Mouse (Mus musculus) liver, adult (tissue): ENCODE data around the gene Afm.

Source experiments
- GATA4 ChIP-seq: IDR thresholded peaks from 2 replicates; pipeline ENCODE4 v1.6.1; 2014; ENCODE audit warnings: mild to moderate bottlenecking, low read length; ENCODE audit not compliant: insufficient replicate concordance

Gene Afm

DNA sequence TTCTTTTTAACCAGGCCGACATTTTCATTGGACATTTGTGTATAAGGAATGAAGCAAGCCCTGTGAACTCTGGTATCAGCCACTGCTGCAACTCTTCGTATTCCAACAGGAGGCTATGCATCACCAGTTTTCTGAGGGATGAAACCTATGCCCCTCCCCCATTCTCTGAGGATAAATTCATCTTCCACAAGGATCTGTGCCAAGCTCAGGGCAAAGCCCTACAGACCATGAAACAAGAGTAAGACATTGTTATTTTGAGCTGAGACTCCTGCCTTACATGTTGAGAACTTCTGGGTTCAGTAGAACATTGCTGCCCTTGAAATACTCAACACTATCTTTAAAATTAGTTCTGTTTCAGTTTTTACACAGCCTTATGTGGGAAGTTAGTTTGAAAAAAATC is 12.2 kb upstream of the Afm start:
- no peak for TF ChIP-seq GATA4

GRCm38 (mm10) chr5:90507411-90507949 is 11.3 kb upstream of the Afm start:
- TF ChIP-seq GATA4, result no peak

- no peak for TF ChIP-seq GATA4
These were observed 8.7 kb upstream of the Afm start for GRCm38 (mm10) chr5:90509828-90510592.

GRCm38 (mm10) chr5:90512288-90512955 is 6.3 kb upstream of the Afm start:
- no peak for TF ChIP-seq GATA4

GRCm38 (mm10) chr5:90515561-90515960 is 3.2 kb upstream of the Afm start:
- TF ChIP-seq GATA4, result no peak

DNA sequence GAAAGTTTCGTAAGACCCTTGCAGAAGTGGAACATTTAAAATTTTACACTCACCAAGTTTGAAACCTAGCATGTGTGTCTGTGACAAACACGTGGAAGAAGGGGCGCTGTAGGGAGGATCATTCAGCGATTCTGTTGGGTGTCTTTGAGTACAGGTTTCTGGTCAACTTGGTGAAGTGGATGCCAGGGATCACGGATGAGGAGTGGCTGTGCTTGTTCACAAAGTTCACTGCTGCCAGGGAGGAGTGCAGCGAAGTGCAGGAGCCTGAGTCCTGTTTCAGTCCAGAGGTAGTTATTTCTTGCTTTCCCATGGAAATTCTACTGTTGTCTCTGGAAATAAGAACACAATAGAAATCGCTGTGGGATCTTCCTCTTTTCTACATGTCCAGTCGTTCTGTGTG is 32.5 kb downstream of the Afm start:
- no peak for TF ChIP-seq GATA4

- no peak for TF ChIP-seq GATA4
These were observed 37.3 kb downstream of the Afm start for GRCm38 (mm10) chr5:90556052-90556451.

DNA sequence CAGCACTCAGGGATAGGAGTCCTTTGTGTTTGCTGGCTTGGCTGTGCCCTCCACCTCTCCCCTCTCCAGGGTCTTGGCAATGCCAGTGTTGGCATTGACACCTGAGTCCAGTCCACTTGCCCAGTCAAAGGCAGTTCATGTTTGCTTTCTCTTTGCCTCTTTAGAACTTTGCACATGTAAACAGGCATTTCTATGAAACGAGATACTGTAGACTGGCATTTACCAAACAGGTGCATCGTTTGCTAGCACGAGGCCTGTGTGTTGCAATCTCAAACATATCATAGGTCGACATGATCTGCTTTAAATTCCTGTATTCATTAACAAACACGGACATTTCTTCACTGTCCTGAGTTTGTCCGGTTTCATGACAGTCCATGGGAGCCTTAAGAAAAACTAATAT is 42.0 kb downstream of the Afm start, which contains the start of gene 5830473C10Rik:
Gene 5830473C10Rik (plus strand): TSS at position 365 of the 400 bp plus-strand sequence.
- TF ChIP-seq GATA4, result peak; percentile 64; the same call in 1 of the 2 replicates

DNA sequence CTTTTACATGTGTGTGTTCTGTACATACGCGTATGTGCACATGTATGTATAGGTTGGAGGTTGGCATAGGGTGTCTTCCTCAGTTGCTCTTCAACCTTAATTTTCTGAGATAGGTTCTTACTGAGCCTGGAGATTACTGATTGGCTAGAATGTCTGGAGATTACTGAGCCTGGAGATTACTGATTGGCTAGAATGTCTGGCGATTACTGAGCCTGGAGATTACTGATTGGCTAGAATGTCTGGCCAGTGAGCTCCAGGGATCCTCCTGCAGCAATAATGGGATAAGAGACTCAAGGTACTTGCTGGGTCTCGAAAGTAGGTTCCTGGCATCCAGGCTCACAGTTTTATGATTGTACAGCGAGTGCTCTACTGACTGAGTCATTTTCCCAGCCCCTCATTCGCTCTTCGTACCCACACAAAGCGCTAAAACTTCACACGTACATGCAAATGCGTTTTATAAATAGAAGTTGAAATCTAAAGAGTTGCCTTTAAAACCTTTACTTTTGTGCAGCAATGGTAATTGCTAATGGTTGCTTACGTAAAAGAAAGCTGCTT is 43.1 kb downstream of the Afm start:
- TF ChIP-seq GATA4, result no peak

- no peak for TF ChIP-seq GATA4
These were observed 44.1 kb downstream of the Afm start for GRCm38 (mm10) chr5:90562880-90563279.

GRCm38 (mm10) chr5:90564161-90564560 is 45.4 kb downstream of the Afm start:
- TF ChIP-seq GATA4, result no peak

DNA sequence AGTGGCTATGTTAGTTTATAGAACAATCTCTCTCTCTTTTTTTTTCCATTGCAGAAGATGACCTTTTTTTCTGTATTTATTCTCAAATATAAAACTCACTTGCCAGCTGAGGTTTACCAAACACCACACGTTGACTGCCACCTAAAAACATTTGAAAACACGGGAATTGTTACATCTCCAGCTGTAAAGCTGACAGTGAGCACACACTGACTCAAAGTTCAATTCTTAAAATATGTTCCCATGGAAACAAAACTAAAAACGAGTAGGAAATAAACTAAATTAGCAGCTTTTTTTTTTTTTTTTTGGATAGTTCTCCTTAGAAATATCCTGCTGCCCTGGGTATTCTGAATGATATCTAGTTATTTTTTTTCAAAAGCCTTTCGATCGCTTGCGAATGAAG is 46.5 kb downstream of the Afm start:
- no peak for TF ChIP-seq GATA4

- TF ChIP-seq GATA4, result no peak
These were observed 49.1 kb downstream of the Afm start for GRCm38 (mm10) chr5:90567788-90568187.

DNA sequence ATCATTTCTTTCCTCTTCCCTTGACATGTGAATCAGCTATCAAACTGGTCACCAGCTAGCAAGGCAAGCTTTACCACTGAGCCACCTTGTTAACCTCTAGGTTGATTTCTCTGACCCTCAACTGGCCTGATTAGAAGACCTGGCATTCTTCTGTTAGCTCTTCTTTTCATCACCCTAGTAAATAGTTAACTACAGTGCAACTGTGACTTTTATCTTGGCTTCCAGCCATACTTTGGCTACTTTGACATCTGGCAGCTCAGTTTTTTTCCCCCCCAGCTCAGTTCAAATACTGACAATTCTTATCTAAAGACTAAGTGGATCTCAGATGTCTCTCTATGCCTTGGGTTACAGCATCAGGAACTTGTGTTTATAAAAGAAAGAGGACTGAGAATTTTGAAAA is 49.6 kb downstream of the Afm start:
- peak; percentile 16; the same call in 1 of the 2 replicates for TF ChIP-seq GATA4

- no peak for TF ChIP-seq GATA4
These were observed 52.5 kb downstream of the Afm start for GRCm38 (mm10) chr5:90571216-90571615.

- no peak for TF ChIP-seq GATA4
These were observed 59.0 kb downstream of the Afm start for GRCm38 (mm10) chr5:90577751-90578150.

- TF ChIP-seq GATA4, result no peak
These were observed 60.8 kb downstream of the Afm start for GRCm38 (mm10) chr5:90579556-90579955.

- no peak for TF ChIP-seq GATA4
These were observed 63.4 kb downstream of the Afm start for GRCm38 (mm10) chr5:90582179-90582578.
